Mouse (Mus musculus): ENCODE measurements around the gene Ethe1. TPM values are rescaled to one million over a fixed set of nuclear protein-coding genes. Genes with fewer than 3 reads are reported as not detected.

Gene Ethe1
- total and polyA plus RNA-seq, 3 experiments: 21.0 to 33.3 TPM; not detected in 1

DNA sequence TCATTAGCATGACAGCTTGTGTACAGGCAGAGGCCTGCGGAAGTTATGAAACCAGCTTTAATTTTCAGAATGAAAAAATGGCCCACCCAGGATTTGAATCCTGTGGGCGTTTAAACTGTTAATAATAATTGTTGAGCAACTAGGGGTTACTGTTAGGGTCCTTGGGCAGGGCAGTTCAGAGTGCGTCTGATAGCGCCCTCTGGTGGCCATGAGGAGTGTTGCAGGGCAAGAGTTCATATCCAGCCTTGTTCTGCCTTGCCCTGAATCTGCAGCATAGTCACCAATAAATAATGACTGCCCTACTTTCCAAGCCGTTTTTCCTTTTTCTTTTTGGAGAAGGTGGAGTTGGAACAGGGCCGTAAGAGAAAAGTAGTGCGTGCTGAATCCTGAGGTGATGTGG is 66.3 kb downstream of the Ethe1 start:
- Histone ChIP-seq H3K36me3 (ENCODE audit: control insufficient read depth in 1 of 2, insufficient read depth in 2 of 2, low read length in 2 of 2) (no peaks in the 10 kb centered on the region), H3K79me2 (ENCODE audit: control insufficient read depth, insufficient read depth, low read length, poor library complexity) (no peaks in the 10 kb centered on the region), H3K9ac (ENCODE audit: control insufficient read depth, low read depth, low read length, poor library complexity, severe bottlenecking) (no peak overlapping the region), H3K9me3 (replicated peaks; ENCODE audit: insufficient read depth, low read length) (no peaks in the 10 kb centered on the region), H3K4me1 (ENCODE audit: control insufficient read depth in 1 of 2, insufficient read depth in 2 of 2, low read length in 2 of 2) (no peaks in the 10 kb centered on the region), H3K27ac (ENCODE audit: control insufficient read depth, low read depth, low read length) (no peak overlapping the region), H3K4me3 (ENCODE audit: control insufficient read depth in 1 of 2, insufficient read depth in 1 of 2, low read depth in 2 of 2, low read length in 2 of 2) (no peak overlapping the region), H3K27me3 (ENCODE audit: control insufficient read depth in 1 of 2, insufficient read depth in 2 of 2, low read length in 2 of 2) (peaks cover 0 to under 1% of the 10 kb centered on the region in 2 experiments; a peak in 2 of 4 replicates)
- TF ChIP-seq TBP (IDR thresholded peaks at IDR 0.05; ENCODE audit: low read depth, low read length): no peak
- TF ChIP-seq ZC3H11A (IDR thresholded peaks at IDR 0.05; ENCODE audit: low read depth, low read length): 0 out of 2 replicates have a peak, but pooled peaks have one; percentile 35
- peak; percentile 95 to 97 (median 97) for TF ChIP-seq CTCF (IDR thresholded peaks at IDR 0.05 in 2 of 3, conservative IDR thresholded peaks at IDR 0.05 in 1 of 3; ENCODE audit: control insufficient read depth in 1 of 3, insufficient read depth in 1 of 3, low read depth in 2 of 3, low read length in 3 of 3, poor library complexity in 1 of 3, severe bottlenecking in 1 of 3)
- TF ChIP-seq RAD21 (IDR thresholded peaks at IDR 0.05; ENCODE audit: low read depth, low read length): peak; percentile 75
- no peak for TF ChIP-seq MAFK (IDR thresholded peaks at IDR 0.05; ENCODE audit: borderline replicate concordance, low read depth, low read length)
- TF ChIP-seq ZMIZ1 (IDR thresholded peaks at IDR 0.05; ENCODE audit: low read depth, low read length): no peak
- no peak for TF ChIP-seq SIN3A (IDR thresholded peaks at IDR 0.05; ENCODE audit: low read length)
- TF ChIP-seq UBTF (IDR thresholded peaks at IDR 0.05; ENCODE audit: borderline replicate concordance, insufficient read depth, low read depth, low read length): no peak
- TF ChIP-seq MAX (IDR thresholded peaks at IDR 0.05; ENCODE audit: low read length): no peak
- TF ChIP-seq ZNF384 (IDR thresholded peaks at IDR 0.05; ENCODE audit: low read depth, low read length): no peak
- TF ChIP-seq MYC (IDR thresholded peaks at IDR 0.05; ENCODE audit: low read depth, low read length): no peak
- peak; percentile 78 for TF ChIP-seq SMC3 (IDR thresholded peaks at IDR 0.05; ENCODE audit: low read depth, low read length)
- TF ChIP-seq E2F4 (IDR thresholded peaks at IDR 0.05; ENCODE audit: borderline replicate concordance, low read depth, low read length): no peak
- DNase-seq (ENCODE audit: low read depth, low spot score): peak; percentile 77

Other genes with a start within 250 kb of the Ethe1 start
- not detected in 2 replicates for gene Lypd5, start 238.3 kb upstream of the Ethe1 start, total RNA-seq (2012; rRNA removed)
- gene Lypd5, start 238.3 kb upstream of the Ethe1 start, polyA plus RNA-seq (2012; ENCODE audit: insufficient read depth in 1 of 2, insufficient read length in 2 of 2, low read depth in 1 of 2, low replicate concordance in 2 of 2, missing spikeins in 1 of 2): not detected
- 175 and 256 TPM in 2 replicates for gene Kcnn4, start 217.3 kb upstream of the Ethe1 start, total RNA-seq (2012; rRNA removed)
- gene Kcnn4, start 217.3 kb upstream of the Ethe1 start, polyA plus RNA-seq (2012; ENCODE audit: insufficient read depth in 1 of 2, insufficient read length in 2 of 2, low read depth in 1 of 2, low replicate concordance in 2 of 2, missing spikeins in 1 of 2): 100 to 1,000 TPM in 1 of 2 experiments, not detected in 1; 188 TPM
- 47.5 and 54.6 TPM in 2 replicates for gene Smg9, start 187.9 kb upstream of the Ethe1 start, total RNA-seq (2012; rRNA removed)
- 10 to 100 TPM in 1 of 2 experiments, not detected in 1; 95.3 TPM for gene Smg9, start 187.9 kb upstream of the Ethe1 start, polyA plus RNA-seq (2012; ENCODE audit: insufficient read depth in 1 of 2, insufficient read length in 2 of 2, low read depth in 1 of 2, low replicate concordance in 2 of 2, missing spikeins in 1 of 2)
- not detected in 2 replicates for gene Irgc1, start 135.2 kb upstream of the Ethe1 start, total RNA-seq (2012; rRNA removed)
- not detected for gene Irgc1, start 135.2 kb upstream of the Ethe1 start, polyA plus RNA-seq (2012; ENCODE audit: insufficient read depth in 1 of 2, insufficient read length in 2 of 2, low read depth in 1 of 2, low replicate concordance in 2 of 2, missing spikeins in 1 of 2)
- 8.0 and 9.7 TPM in 2 replicates for gene Plaur, start 125.1 kb upstream of the Ethe1 start, total RNA-seq (2012; rRNA removed)
- 1 to 10 TPM in 1 of 2 experiments, not detected in 1; 8.6 TPM for gene Plaur, start 125.1 kb upstream of the Ethe1 start, polyA plus RNA-seq (2012; ENCODE audit: insufficient read depth in 1 of 2, insufficient read length in 2 of 2, low read depth in 1 of 2, low replicate concordance in 2 of 2, missing spikeins in 1 of 2)
- gene Cadm4, start 105.5 kb upstream of the Ethe1 start, total RNA-seq (2012; rRNA removed): 0.12 and 0.16 TPM in 2 replicates
- under 1 TPM in 1 of 2 experiments, not detected in 1; 0.38 TPM for gene Cadm4, start 105.5 kb upstream of the Ethe1 start, polyA plus RNA-seq (2012; ENCODE audit: insufficient read depth in 1 of 2, insufficient read length in 2 of 2, low read depth in 1 of 2, low replicate concordance in 2 of 2, missing spikeins in 1 of 2)
- 10.3 and 12.4 TPM in 2 replicates for gene Zfp428, start 80.5 kb upstream of the Ethe1 start, total RNA-seq (2012; rRNA removed)
- gene Zfp428, start 80.5 kb upstream of the Ethe1 start, polyA plus RNA-seq (2012; ENCODE audit: insufficient read depth in 1 of 2, insufficient read length in 2 of 2, low read depth in 1 of 2, low replicate concordance in 2 of 2, missing spikeins in 1 of 2): 10 to 100 TPM in 1 of 2 experiments, not detected in 1; 16.4 TPM
- gene AC161166.1, start 75.1 kb upstream of the Ethe1 start, total RNA-seq (2012; rRNA removed): not detected in 2 replicates
- under 1 TPM in 1 of 2 experiments, not detected in 1; 0.13 TPM for gene AC161166.1, start 75.1 kb upstream of the Ethe1 start, polyA plus RNA-seq (2012; ENCODE audit: insufficient read depth in 1 of 2, insufficient read length in 2 of 2, low read depth in 1 of 2, low replicate concordance in 2 of 2, missing spikeins in 1 of 2)
- 3.6 and 4.7 TPM in 2 replicates for gene Irgq, start 56.9 kb upstream of the Ethe1 start, total RNA-seq (2012; rRNA removed)
- gene Irgq, start 56.9 kb upstream of the Ethe1 start, polyA plus RNA-seq (2012; ENCODE audit: insufficient read depth in 1 of 2, insufficient read length in 2 of 2, low read depth in 1 of 2, low replicate concordance in 2 of 2, missing spikeins in 1 of 2): 1 to 10 TPM in 1 of 2 experiments, not detected in 1; 5.8 TPM
- gene Pinlyp, start 41.4 kb upstream of the Ethe1 start, total RNA-seq (2012; rRNA removed): not detected in 2 replicates
- not detected for gene Pinlyp, start 41.4 kb upstream of the Ethe1 start, polyA plus RNA-seq (2012; ENCODE audit: insufficient read depth in 1 of 2, insufficient read length in 2 of 2, low read depth in 1 of 2, low replicate concordance in 2 of 2, missing spikeins in 1 of 2)
- gene Xrcc1, start 41.3 kb upstream of the Ethe1 start, total RNA-seq (2012; rRNA removed): 84.4 and 97.4 TPM in 2 replicates
- 100 to 1,000 TPM; 101 to 574 TPM for gene Xrcc1, start 41.3 kb upstream of the Ethe1 start, polyA plus RNA-seq (2012; ENCODE audit: insufficient read depth in 1 of 2, insufficient read length in 2 of 2, low read depth in 1 of 2, low replicate concordance in 2 of 2, missing spikeins in 1 of 2)
- 0.26 and 0.58 TPM in 2 replicates for gene Zfp575, start 98 bp downstream of the Ethe1 start, total RNA-seq (2012; rRNA removed)
- under 1 TPM in 1 of 2 experiments, not detected in 1; 0.50 TPM for gene Zfp575, start 98 bp downstream of the Ethe1 start, polyA plus RNA-seq (2012; ENCODE audit: insufficient read depth in 1 of 2, insufficient read length in 2 of 2, low read depth in 1 of 2, low replicate concordance in 2 of 2, missing spikeins in 1 of 2)
- 6.0 and 6.4 TPM in 2 replicates for gene Phldb3, start 23.2 kb downstream of the Ethe1 start, total RNA-seq (2012; rRNA removed)
- gene Phldb3, start 23.2 kb downstream of the Ethe1 start, polyA plus RNA-seq (2012; ENCODE audit: insufficient read depth in 1 of 2, insufficient read length in 2 of 2, low read depth in 1 of 2, low replicate concordance in 2 of 2, missing spikeins in 1 of 2): 10 to 100 TPM in 1 of 2 experiments, not detected in 1; 10.8 TPM
- not detected in 2 replicates for gene Lypd3, start 49.0 kb downstream of the Ethe1 start, total RNA-seq (2012; rRNA removed)
- gene Lypd3, start 49.0 kb downstream of the Ethe1 start, polyA plus RNA-seq (2012; ENCODE audit: insufficient read depth in 1 of 2, insufficient read length in 2 of 2, low read depth in 1 of 2, low replicate concordance in 2 of 2, missing spikeins in 1 of 2): not detected
- gene Tex101, start 89.1 kb downstream of the Ethe1 start, total RNA-seq (2012; rRNA removed): 0.15 TPM in 1 of 2 replicates, not detected in the other
- under 1 TPM in 1 of 2 experiments, not detected in 1; 0.08 TPM for gene Tex101, start 89.1 kb downstream of the Ethe1 start, polyA plus RNA-seq (2012; ENCODE audit: insufficient read depth in 1 of 2, insufficient read length in 2 of 2, low read depth in 1 of 2, low replicate concordance in 2 of 2, missing spikeins in 1 of 2)
- not detected in 2 replicates for gene BC049730, start 121.7 kb downstream of the Ethe1 start, total RNA-seq (2012; rRNA removed)
- gene BC049730, start 121.7 kb downstream of the Ethe1 start, polyA plus RNA-seq (2012; ENCODE audit: insufficient read depth in 1 of 2, insufficient read length in 2 of 2, low read depth in 1 of 2, low replicate concordance in 2 of 2, missing spikeins in 1 of 2): not detected
- gene Gm4763, start 139.4 kb downstream of the Ethe1 start, total RNA-seq (2012; rRNA removed): not detected in 2 replicates
- gene Gm4763, start 139.4 kb downstream of the Ethe1 start, polyA plus RNA-seq (2012; ENCODE audit: insufficient read depth in 1 of 2, insufficient read length in 2 of 2, low read depth in 1 of 2, low replicate concordance in 2 of 2, missing spikeins in 1 of 2): not detected
- not detected in 2 replicates for gene Cd177, start 172.8 kb downstream of the Ethe1 start, total RNA-seq (2012; rRNA removed)
- gene Cd177, start 172.8 kb downstream of the Ethe1 start, polyA plus RNA-seq (2012; ENCODE audit: insufficient read depth in 1 of 2, insufficient read length in 2 of 2, low read depth in 1 of 2, low replicate concordance in 2 of 2, missing spikeins in 1 of 2): under 1 TPM in 1 of 2 experiments, not detected in 1; 0.11 TPM
- gene Ceacam10, start 189.7 kb downstream of the Ethe1 start, total RNA-seq (2012; rRNA removed): not detected in 2 replicates
- under 1 TPM in 1 of 2 experiments, not detected in 1; 0.19 TPM for gene Ceacam10, start 189.7 kb downstream of the Ethe1 start, polyA plus RNA-seq (2012; ENCODE audit: insufficient read depth in 1 of 2, insufficient read length in 2 of 2, low read depth in 1 of 2, low replicate concordance in 2 of 2, missing spikeins in 1 of 2)

Measured in MEL (cell line).